Mouse (Mus musculus): ENCODE measurements around the gene Hsd11b1.
A peak's percentile ranks its signal among the peaks of the same experiment; 100 is the strongest.

The Hsd11b1 gene

DNA sequence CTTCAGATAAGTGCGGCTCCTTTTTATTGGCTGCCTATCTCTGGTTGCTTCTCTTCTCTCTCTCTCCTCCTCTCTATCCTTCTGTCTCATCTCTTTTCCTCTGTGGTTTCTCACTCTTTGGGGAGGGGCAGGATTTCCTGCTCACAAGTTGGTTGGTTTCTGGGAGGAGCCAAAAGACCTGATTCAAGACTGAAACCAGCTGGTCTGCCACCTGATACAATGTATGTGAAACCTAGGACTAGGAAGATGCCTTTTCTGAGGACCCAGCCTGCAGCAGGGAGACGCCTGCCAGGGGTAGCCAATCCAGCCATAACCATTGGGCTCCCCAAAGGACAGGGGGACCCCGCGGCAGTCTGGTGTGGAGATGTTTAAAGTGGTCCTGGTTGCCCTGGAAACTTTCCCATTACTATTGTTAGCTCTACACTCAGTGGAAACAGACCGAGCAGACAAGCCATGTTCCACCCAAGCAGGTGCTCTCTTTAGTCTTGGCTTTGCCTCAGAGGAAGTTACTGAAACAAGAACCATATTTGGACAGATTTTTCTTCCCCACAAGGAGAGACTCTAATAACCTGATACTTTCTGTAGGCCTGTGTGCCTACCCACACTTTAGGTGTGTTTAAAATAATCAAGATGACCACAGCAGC is at the start of gene Hsd11b1:
TSS of gene Hsd11b1 (minus strand) at position 121 of the 644 bp plus-strand sequence.
- DNase-seq: peak; percentile 84

GRCm38 (mm10) chr1:193311596-193311995 is 47.7 kb upstream of the Hsd11b1 start:
- DNase-seq: no peak

DNA sequence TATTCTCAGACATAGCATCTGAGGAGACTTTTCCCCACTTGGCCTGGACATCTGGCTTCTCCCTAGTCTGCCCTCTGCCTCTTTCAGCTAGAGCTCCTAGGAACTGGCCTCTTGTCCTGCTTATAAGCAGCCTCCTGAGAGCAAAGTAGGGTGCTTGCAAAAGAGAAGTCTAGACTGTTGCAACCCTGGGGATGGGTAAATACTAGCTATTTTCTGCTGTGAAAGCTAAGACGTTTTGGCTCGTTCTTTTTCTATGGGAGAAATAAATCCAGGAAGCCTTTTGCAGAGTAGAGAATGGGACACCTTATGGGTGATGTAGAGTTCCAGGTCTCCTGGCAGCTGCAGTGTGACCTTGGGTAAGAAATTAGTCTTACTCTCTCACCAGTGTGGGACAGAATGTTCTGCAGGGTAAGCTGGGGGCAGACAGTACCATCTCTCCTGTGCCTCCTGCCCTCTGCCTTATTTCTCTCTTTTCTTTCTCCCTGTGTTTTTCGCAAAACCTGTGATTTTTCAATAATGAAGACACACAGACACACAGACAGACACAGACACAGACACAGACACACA is 46.7 kb upstream of the Hsd11b1 start:
- no peak for DNase-seq

- no peak for DNase-seq
Observed at GRCm38 (mm10) chr1:193309785-193310518, 46.1 kb upstream of the Hsd11b1 start.

DNA sequence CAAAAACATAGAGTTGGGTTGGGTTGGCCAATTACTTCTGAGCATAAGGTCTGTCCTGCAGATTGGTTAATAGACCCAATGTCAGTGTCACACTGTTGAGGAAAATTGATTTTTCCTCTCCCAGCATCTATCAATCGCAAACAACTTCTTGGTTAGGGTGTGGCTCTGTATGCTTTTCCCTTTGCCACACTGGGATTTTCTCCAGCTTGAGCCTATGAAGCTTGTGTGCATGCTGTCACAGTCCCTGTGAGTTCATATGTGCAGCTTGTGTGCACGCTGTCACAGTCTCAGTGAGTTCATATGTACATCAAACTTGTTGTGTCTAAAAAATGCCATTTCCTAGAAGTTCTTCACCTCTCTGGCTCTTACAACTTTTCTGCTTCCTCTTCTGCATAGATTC is 43.0 kb upstream of the Hsd11b1 start:
- DNase-seq: no peak

- no peak for DNase-seq
Observed at GRCm38 (mm10) chr1:193305386-193305785, 41.5 kb upstream of the Hsd11b1 start.

DNA sequence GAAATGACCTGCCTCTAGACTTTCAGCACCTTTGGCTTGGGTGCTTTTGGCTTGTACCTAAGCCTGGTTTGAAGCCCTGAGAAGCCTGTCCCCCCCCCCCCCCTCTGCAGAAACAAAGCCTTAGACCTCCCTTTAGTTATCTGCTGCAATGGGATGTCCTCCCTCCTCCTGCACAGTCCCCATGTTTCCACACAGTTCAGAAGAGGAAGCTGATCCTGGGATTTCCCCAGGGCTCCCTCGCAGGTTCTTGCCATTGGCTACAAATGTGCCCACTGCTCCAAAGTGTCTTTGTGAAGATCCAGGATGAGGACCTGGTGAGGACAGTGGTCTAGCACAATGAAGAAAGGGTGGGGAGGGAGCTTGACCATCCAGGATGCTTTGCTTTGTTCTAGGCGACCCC is 39.2 kb upstream of the Hsd11b1 start:
- no peak for DNase-seq

DNA sequence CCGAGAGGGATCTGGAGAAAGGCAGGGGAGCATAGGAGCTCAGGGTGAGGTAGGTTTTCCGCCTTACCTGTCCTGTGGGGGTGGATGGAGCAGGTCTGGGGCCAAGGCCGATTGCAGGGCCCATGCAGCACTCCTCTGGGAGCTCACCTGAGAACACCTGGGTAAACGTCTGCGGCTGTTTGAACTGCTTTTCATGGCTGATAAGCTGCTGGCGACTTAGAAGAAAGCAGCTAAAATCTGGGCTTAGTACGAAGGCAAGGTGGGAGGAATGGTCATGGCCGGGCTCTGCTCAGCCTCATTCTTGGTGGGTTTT is 38.2 kb upstream of the Hsd11b1 start:
- DNase-seq: no peak

- DNase-seq: no peak
Observed at GRCm38 (mm10) chr1:193301216-193302092, 37.6 kb upstream of the Hsd11b1 start.

- no peak for DNase-seq
Observed at GRCm38 (mm10) chr1:193299995-193300394, 36.1 kb upstream of the Hsd11b1 start.

- no peak for DNase-seq
Observed at GRCm38 (mm10) chr1:193298141-193298765, 34.4 kb upstream of the Hsd11b1 start.

DNA sequence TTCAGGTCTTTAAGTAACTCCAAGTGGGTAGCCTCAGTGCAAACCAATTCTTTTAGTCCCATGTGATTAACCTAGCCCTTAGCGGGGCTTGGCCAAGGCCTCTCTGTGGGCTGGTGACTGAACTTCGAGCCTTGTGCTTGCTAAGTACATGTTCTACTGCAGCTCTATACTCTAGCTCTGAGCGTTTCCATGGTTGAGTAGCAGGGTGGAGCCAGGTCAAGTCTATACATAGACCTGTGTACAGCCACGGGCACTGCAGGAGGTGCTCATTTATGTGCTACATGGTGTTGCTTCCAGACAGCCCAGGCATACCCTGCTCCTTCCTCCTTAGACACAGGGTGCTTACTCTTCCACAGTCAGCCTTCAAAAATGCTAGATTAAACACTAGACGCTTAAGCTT is 32.0 kb upstream of the Hsd11b1 start:
- DNase-seq: no peak

DNA sequence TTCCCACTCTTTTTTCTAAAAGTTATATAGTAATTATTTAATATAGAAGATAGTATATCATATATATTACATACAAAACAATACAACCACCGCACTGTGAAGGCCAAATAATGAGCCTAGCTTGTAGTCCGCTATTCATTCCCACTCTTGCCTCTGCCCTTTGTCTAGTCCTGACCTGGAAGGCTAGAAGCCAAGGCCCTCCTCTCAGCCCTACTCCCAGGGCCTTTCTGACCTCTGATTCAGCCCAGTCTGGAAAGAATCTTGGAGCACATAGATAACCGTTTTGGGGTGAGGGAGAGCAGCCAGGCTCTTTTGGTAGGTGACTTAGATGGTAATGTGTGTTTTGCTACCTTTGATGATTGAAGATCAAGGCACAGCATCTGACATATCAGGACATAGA is 30.1 kb upstream of the Hsd11b1 start:
- no peak for DNase-seq

- no peak for DNase-seq
Observed at GRCm38 (mm10) chr1:193293039-193293438, 29.2 kb upstream of the Hsd11b1 start.

DNA sequence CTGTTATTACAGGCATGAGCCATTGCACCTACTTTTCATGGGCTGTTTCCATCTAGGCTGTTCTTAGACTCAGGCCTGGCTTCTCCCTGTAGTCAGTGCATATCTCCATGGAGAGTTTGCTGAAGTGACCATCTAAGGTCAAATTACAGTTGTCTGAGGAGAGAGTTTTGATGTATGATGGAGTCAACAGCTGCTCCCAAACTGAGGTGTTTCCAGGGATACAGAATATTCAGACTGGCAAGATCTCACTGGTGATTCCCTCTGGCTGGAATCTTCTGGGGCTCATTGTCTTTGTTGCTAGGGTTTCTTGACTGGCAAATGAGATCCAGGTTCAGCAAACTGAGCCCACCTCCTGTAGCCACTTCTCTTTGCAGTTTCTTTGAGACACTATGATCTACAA is 26.8 kb upstream of the Hsd11b1 start:
- no peak for DNase-seq

DNA sequence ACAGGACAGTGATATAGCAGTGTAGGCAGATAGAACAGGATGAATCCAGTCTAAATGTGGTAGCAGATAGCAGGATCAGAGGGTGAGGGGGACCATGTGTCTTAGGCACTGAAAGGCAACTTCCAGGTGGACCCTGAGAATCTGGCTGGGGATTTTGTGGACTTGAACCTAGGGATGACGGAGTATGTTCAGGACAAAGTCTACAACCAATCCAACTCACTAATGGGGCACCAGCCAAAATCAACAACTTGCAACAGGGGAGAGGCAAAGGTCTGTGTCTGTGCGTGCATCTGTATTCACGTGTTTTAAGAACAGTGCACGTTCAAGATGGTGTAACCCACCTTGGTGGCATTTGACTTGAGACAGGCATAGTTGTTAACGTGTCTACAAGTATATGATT is 26.0 kb upstream of the Hsd11b1 start:
- no peak for DNase-seq

DNA sequence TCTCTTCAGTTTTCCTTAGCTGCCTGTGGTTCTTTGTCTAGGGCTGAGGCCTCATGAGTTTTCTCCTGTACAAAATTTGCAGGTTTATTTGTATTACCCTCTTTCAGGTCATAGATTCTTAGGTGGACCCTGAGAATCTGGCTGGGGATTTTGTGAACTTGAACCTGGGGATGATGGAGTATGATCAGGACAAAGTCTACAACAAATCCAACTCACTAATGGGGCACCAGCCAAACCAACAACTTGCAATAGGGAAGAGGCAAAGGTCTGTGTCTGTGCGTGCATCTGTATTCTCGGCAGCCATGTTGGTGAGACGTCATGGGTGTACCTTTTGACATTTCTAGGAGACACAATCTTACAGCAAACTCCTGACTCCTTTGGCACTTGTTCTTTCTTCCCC is 25.2 kb upstream of the Hsd11b1 start:
- no peak for DNase-seq

DNA sequence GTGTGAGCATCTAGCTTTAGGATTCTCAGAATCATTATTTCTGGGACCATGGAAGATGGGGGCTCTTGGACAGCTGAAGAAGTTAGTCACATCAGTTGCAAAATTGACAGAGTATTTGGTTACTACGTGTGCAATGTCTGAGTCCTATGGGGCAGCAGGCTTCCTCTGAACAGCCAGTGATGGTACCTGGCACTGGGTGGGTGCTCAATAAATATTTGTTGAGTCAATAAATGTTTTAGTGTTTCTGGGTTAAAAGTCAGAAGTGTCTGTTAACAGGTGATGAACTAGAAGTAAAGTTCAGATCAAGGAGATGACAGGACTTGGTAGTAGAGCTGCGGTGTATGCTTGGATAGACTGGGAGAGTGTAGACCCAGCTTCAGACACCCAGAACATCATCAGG is 23.7 kb upstream of the Hsd11b1 start:
- no peak for DNase-seq

GRCm38 (mm10) chr1:193285766-193286325 is 22.0 kb upstream of the Hsd11b1 start:
- DNase-seq: peak; percentile 57

- DNase-seq: no peak
Observed at GRCm38 (mm10) chr1:193284228-193284779, 20.4 kb upstream of the Hsd11b1 start.

DNA sequence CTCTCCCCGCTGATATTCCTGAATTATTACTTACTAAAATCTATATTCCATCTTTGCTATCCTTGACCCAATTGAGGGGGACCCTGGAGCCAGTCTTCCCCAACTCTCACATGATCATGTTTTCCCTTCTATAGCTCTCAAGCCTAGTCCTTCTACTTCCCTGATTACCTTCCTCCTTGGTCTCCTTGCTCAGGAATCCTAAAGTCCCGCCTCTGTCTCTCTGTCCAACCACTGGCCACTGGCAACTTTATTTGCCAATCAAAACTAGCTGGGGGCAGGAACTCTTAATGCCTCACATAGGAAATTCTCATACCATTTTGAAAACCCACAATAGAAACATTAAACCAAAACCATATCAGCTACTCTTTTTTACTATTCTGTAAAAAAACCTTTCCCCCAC is 17.5 kb upstream of the Hsd11b1 start:
- no peak for DNase-seq

GRCm38 (mm10) chr1:193279492-193279891 is 15.6 kb upstream of the Hsd11b1 start:
- no peak for DNase-seq
